Mouse (Mus musculus) mature B cell (primary cell): ENCODE results near the gene Ldlrap1.

Source experiments
- in situ Hi-C: fragments of 300-500 bp; cut with MboI; formaldehyde crosslinking; loops from 2 replicates; pipeline ENCODE4 v1.14.3; 2019

Gene Ldlrap1

GRCm38 (mm10) chr4:134751682-134752380, 16.0 kb downstream of the Ldlrap1 start:
- in situ Hi-C loops = no loop called here

GRCm38 (mm10) chr4:134750825-134751224, 17.0 kb downstream of the Ldlrap1 start:
- in situ Hi-C loops = no loop called here

GRCm38 (mm10) chr4:134750263-134750662, 17.6 kb downstream of the Ldlrap1 start:
- in situ Hi-C loops = no loop called here

GRCm38 (mm10) chr4:134749301-134750030, 18.4 kb downstream of the Ldlrap1 start:
- in situ Hi-C loops = no loop called here

- in situ Hi-C loops = no loop called here
Measured at GRCm38 (mm10) chr4:134745900-134746661, 21.7 kb downstream of the Ldlrap1 start.

GRCm38 (mm10) chr4:134743881-134744633, 23.8 kb downstream of the Ldlrap1 start:
- in situ Hi-C loops = no loop called here

- in situ Hi-C loops = no loop called here
Measured at GRCm38 (mm10) chr4:134741949-134742348, 25.9 kb downstream of the Ldlrap1 start.

GRCm38 (mm10) chr4:134740186-134740585, 27.6 kb downstream of the Ldlrap1 start:
- in situ Hi-C loops = no loop called here

GRCm38 (mm10) chr4:134739530-134739929, 28.3 kb downstream of the Ldlrap1 start:
- in situ Hi-C loops = no loop called here

GRCm38 (mm10) chr4:134737365-134737910, 30.4 kb downstream of the Ldlrap1 start:
- in situ Hi-C loops = no loop called here

- in situ Hi-C loops = no loop called here
Measured at GRCm38 (mm10) chr4:134736147-134736546, 31.7 kb downstream of the Ldlrap1 start.

GRCm38 (mm10) chr4:134734629-134735081, 33.2 kb downstream of the Ldlrap1 start:
- in situ Hi-C loops = no loop called here

GRCm38 (mm10) chr4:134734038-134734628, 33.7 kb downstream of the Ldlrap1 start:
- in situ Hi-C loops = no loop called here

GRCm38 (mm10) chr4:134733371-134733770, 34.5 kb downstream of the Ldlrap1 start:
- in situ Hi-C loops = no loop called here

GRCm38 (mm10) chr4:134730106-134730505, 37.7 kb downstream of the Ldlrap1 start:
- in situ Hi-C loops = no loop called here

- in situ Hi-C loops = no loop called here
Measured at GRCm38 (mm10) chr4:134725735-134726345, 42.0 kb downstream of the Ldlrap1 start.

- in situ Hi-C loops = no loop called here
Measured at GRCm38 (mm10) chr4:134724974-134725373, 42.9 kb downstream of the Ldlrap1 start.

- in situ Hi-C loops = no loop called here
Measured at GRCm38 (mm10) chr4:134723251-134723650, 44.6 kb downstream of the Ldlrap1 start.

GRCm38 (mm10) chr4:134721076-134721475, 46.7 kb downstream of the Ldlrap1 start:
- in situ Hi-C loops = no loop called here

- in situ Hi-C loops = no loop called here
Measured at GRCm38 (mm10) chr4:134720371-134720770, 47.5 kb downstream of the Ldlrap1 start.
